Mouse (Mus musculus) regulatory T cell (primary cell): Measurements from ENCODE around the gene Tbc1d16.
"Not testable (repeated sequence)": the region's sequence is repeated elsewhere in the genome, so short reads cannot be mapped to it uniquely, and the experiment has no call there.

Experiments used
- in situ Hi-C: fragments of 300-600 bp; cut with MboI, MseI; formaldehyde crosslinking; loops from one replicate; pipeline ENCODE4 v1.15.1; 2025; ENCODE audit warnings: high pct_unique_total_duplicates

Tbc1d16 gene

DNA sequence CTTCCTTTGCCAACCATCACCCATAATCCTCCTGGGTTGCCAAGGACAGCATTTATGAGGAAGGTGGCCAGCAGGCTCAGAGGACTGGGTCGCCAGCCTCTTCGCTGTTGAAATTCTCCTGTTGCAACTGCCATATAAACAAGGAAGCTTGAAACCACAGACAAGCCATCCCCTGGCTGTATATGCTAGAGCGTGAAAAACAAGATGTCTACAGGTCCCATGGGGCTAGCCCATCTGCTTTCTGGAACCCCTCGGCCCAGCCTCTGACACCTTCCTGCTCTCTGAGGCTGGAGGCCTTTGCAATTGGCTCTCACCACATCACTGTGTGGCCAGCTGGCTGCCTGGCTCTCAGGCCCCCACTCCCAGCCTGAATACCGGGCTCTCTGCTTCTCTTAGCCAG lies 105.9 kb downstream of the Tbc1d16 start:
- in situ Hi-C loops: loop anchor here (10.0 kb wide), 1 partner anchor 648 kb away; the partner anchor contains the start of gene Engase

DNA sequence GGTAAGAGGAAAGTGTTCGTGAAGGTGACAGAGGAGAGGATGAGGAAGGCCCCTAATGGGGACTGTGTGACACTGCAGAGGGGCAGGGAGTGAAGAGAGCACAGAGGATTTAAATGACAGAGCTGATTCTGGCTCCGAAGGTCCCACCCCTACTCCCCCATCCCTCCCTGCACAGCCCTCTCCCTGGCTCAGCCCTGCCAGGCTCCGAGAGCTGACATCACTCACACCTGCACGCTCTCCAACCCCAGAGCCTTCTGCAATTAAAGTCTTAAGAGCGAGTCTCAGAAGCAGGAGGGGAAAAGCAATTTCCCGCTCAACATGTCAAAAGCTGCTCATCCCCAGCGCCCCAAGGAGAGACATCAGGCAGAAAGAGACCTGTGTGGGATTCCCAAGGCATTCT lies 109.4 kb downstream of the Tbc1d16 start:
- in situ Hi-C loops: no loop called here

DNA sequence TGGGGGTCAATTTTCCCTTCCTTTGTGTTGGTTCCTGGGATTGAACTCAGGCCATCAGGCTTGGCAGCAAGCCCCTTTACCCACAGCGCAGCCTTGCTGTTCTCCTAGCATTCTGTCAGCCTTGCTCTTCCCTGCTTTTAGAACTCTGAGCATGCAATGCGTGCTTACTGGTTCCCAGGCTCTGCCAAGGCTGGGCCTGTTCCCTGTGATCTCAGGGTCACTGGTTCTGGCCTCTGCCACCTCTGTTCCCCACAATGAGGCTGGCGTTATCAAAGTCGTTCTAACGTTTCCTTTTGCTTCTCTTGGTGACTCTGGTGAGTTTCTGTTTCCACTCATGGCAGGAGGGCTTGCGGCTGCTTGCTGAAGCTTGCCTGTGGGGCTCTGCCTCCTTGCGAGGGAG lies 110.4 kb downstream of the Tbc1d16 start:
- in situ Hi-C loops: no loop called here

DNA sequence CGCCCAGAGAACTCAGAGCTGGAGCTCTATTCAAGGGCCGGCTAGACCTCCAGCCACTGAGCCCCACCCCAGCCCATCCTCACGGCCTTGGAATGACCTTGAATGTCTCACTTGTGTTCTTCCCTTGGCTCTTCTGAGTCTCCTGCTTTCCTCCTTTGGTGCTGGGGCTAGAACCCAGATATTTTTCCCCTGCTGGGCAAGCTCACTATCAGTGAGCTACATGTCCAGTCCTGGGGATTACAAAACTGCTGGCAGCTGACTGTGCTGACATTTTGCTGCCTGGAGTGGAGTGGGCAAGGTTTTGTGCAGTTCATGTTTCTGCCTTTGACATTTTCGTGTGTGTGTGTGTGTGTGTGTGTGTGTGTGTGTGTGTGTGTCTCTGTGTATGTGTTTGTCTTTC lies 111.3 kb downstream of the Tbc1d16 start:
- in situ Hi-C loops: no loop called here

DNA sequence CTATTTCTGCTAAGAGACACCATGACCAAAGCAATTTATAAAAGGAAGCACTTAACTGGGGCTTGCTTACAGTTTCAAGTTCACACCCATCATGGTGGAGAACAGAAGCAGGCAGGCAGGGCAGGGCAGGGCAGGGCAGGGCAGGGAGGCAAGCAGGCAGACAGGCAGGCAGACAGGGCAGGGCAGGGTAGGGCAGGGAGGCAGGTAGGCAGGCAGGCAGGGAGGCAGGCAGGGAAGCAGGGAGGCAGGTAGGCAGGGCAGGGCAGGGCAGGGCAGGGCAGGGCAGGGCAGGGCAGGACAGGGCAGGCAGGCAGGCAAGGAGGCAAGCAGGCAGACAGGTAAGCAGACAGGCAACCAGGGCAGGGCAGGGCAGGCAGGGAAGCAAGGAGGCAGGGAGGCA lies 115.6 kb downstream of the Tbc1d16 start:
- in situ Hi-C loops: no loop called here

DNA sequence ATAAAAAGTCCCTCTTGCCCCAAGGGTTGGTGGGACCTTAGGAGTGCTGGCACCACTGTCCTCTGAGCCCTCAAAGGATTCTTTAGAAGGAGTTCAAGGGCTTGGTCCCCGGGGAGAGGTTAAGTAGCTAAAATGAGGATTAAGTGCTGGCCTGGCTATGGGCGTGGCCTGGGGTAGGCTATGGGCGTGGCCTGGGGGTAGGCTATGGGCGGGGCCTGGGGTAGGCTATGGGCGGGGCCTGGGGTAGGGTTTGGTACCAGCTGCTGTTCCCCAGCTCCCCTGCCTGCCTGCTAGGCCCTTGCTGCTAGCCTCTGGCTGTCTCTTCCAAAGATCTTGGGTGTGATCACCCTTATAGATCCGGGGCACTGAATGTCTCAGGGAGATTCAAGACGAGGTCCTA lies 117.0 kb downstream of the Tbc1d16 start:
- in situ Hi-C loops: no loop called here

DNA sequence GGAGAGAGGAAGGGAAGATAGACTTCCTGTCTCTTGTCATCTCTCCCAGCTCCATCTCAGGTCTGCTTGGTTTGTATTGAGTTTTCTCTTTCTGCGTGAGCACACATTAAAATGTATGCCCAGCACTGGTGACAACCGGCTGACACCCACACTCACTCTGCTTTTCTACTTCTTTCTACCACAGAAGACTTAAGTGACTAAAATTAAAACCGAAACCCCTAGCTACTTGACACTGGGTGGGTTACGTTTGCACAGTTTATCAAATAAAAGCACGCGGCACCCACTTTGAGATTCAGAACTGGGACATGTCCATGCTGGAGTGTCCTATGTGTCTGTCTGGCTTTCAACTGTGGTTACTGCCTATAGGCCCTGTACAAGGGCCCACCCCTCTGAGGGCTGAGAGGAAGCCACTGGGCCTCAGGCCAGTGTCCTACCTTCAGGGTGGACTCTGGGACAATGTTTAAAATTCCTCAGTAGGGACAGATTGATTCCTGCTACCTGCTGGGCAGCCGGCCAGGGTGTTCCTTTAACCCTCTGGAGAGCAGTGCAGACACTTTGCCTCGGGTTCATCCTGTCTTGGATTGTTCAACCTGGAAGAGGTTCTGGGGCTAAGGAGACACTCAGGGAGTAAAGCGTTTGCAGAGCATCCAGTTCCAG lies 118.8 kb downstream of the Tbc1d16 start:
- in situ Hi-C loops: no loop called here

DNA sequence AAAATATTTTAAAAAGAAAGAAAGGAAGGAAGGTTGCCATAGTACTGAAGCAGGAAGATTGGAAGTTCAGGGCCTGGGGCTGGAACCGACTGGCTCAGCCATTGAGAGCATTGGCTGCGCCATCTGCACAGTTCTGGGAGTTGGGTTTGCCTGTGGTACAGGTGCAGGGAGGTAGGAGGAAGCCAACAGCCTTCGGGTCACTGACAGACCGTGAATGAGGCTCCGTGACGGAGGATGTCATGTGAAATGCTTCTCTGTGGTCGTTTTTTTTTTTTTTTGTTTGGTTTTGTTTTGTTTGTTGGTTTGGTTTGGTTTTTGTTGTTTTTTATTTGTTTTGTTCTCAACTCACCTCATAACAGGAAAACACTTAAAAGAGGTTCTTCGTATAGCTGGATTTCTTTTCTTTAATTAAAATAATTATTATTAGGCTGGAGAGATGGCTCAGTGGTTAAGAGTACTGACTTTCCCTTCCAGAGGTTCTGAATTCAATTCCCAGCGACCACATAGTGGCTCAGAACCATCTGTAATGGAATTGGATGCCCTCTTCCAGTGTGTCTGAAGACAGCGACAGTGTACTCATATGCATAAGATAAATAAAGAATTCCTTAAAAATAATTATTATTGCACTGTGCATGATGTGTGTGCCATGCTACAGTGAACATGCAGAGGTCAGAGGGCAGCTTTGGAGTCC lies 119.6 kb downstream of the Tbc1d16 start:
- in situ Hi-C loops: no loop called here

DNA sequence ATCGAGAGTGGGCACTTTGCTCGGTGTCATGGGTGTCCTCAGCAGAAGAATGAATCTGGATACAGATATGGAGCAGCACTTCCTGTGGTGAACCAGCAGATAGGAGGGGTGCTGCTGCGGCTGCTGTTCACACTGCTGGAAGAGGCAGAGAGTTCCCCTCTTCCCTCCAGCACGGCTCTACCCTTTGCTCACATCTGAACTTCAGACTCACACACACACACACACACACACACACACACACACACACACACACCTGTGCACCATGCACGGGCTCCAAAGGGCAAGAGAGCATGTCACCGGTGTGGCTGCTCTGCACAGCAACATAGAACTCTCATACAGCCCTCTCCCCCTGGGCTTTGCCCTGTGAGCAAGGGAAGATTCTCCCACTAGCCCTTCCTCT lies 122.0 kb downstream of the Tbc1d16 start:
- in situ Hi-C loops: no loop called here

DNA sequence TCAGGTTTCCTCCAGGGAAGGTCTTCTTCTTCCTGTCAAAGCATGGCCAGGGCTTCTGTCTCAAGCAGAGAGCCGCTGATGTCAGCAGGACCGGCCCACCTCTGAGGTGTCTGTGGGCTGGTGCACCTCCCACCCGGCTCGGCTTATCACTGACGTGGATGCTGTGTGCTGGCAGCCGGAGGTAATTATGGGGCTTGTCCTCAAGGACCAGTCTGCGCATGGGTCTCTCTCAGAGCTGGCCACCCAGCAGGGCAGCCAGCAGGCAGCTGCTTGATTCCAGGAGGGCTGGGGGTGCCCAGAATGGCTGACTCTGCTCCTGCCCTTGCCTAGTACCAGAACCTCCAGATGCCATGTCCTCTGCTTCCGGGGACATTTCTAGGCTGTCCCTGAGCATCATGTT lies 122.6 kb downstream of the Tbc1d16 start:
- in situ Hi-C loops: no loop called here

DNA sequence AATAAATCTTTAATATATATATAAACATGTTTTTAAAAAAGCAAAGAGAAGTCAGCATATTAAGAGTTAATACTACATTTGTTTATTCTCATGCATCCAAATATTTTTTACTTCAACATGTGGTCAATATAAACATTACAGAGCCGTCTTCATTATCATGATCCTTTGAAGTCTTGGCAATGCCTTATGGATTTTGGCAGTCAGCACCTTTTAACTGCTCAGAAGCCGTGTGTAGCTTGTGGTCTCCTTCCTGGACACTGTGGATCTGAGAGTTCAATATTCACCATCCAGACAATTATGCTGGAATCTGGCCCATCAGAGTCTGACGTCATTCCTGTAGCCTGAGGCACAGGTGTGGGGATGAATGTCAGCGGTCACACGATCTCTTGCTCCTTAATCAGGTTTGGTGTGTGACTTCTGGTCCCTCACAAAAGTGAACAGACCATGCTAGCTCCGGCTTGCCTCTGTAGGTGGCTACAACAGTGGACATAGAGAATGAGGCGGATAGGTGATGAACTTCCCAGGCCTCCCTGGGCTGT lies 123.2 kb downstream of the Tbc1d16 start:
- in situ Hi-C loops: no loop called here

DNA sequence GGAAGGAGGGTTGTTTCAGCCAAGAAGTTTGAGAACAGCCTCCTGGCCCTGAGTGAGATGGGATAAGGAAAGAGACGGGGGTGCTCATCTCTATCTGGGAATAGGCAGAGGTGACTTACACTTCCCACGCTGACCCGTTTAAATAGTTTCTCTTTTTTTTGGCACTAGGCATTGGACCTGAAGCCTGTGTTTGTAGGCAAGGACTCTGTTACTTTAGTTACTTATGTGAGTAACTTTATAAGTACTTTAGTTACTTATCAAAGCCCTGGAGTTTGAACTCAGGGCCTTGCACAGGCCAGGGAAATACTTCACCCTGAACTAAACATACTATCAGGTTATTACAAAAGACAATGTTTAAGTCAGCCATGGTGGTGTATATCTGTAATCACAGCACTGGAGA lies 124.3 kb downstream of the Tbc1d16 start:
- in situ Hi-C loops: no loop called here

DNA sequence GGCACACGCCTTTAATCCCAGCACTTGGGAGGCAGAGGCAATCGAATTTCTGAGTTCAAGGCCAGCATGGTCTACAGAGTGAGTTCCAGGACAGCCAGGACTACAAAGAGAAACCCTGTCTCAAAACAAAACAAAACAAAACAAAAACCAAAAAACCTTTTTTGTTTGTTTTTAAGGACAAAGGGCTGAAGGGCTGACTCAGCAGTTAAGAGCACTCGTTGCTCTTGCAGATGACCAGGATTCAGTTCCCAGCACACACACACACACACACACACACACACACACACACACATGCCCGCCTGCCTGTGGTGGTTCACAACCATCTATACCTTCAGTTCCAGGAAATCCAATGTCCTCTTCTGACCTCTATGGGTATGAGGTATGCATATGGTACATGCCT lies 127.9 kb downstream of the Tbc1d16 start:
- in situ Hi-C loops: not testable (repeated sequence)

DNA sequence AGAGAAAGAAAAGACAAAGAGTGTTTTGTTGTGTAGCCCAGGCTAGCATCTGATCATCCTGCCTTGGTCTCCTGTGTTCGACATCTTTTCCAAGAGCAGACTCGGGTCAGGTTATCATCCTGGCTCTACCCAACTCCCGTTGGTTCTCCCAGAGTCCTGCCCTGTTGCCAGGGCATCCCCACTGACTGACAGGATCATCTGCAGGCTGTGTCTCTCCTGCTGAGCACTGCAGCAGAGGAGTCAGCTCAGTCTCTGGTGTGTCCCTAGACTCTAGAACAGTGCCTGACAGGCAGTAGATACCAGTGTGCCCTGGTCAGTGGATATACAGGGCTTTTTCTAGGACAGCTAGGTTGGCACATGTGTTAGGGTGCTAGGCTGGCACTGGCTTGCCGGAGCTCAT lies 130.1 kb downstream of the Tbc1d16 start:
- in situ Hi-C loops: loop anchor here (5.0 kb wide), 1 partner anchor 86 kb away; no protein-coding TSS in a partner anchor

DNA sequence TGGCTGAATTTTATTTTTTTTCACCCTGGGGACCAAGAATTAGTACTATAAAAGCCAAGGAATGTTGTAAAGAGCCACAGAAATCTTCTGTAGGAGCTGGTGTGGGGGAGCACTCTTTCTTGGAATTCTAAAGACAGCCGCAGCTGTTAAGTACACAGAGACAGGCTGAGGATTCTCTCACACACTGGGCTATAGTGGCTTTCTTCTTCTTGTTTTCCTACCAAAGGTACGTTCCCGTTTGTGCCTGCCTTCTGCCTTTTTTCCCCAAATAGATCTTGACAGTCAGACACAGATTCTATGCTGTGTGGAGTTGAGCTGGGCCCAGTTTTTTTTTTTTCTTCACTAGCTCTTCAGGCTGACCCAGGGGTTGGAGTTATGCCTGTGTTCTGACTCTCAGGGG lies 132.9 kb downstream of the Tbc1d16 start:
- in situ Hi-C loops: loop anchor here (5.0 kb wide), 1 partner anchor 83 kb away; no protein-coding TSS in a partner anchor

DNA sequence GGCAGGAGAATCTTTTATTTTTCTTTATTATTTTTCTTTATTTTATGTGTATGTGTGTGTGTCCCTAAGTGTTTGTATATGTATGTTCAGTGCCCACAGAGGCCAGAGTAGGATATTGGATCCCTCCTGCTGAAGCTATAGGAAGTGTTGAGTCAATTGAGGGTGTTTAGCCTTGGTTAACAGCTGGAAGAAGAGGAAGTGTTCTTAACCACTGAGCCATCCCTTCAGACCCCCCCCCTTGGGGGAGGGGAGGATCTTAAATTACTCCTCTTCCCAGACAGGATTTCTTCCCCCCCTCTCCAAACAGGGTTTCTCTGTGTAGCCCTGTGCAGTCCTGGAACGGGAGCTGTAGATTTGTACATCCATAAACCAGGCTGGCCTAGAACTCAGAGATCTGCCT lies 135.0 kb downstream of the Tbc1d16 start:
- in situ Hi-C loops: loop anchor here (5.0 kb wide), 2 partner anchors 34 to 94 kb away; no protein-coding TSS in a partner anchor
